Mouse (Mus musculus) midbrain, embryonic 10.5 days (tissue): ENCODE data around the gene Olfr642. TPM values are rescaled to one million over a fixed set of nuclear protein-coding genes. Genes with fewer than 3 reads are reported as not detected.

Source experiments
- DNase-seq: peaks from one replicate; pipeline ENCODE4 v3.0.0-alpha.2; 2017; ENCODE audit warnings: low spot score
- H3K27ac ChIP-seq: fragments of 300-500 bp; sonication (generic); replicated peaks from 2 replicates; pipeline ENCODE4 v1.5.1; 2016; ENCODE audit warnings: mild to moderate bottlenecking
- H3K27me3 ChIP-seq: fragments of 300-500 bp; sonication (generic); 2 replicates; pipeline ENCODE4 v1.6.1; 2016; ENCODE audit warnings: low read depth, mild to moderate bottlenecking; ENCODE audit not compliant: poor library complexity, severe bottlenecking
- H3K36me3 ChIP-seq: fragments of 300-500 bp; sonication (generic); 2 replicates; pipeline ENCODE4 v1.6.1; 2016; ENCODE audit warnings: mild to moderate bottlenecking, moderate library complexity
- H3K4me1 ChIP-seq: fragments of 300-500 bp; sonication (generic); 2 replicates; pipeline ENCODE4 v1.6.1; 2016
- H3K4me3 ChIP-seq: fragments of 300-500 bp; sonication (generic); 2 replicates; pipeline ENCODE4 v1.5.1; 2016; ENCODE audit warnings: mild to moderate bottlenecking, moderate library complexity
- H3K9me3 ChIP-seq: fragments of 300-500 bp; sonication (generic); replicated peaks from 2 replicates; pipeline ENCODE4 v1.6.1; 2016; ENCODE audit warnings: mild to moderate bottlenecking
- polyA plus RNA-seq: library from polyadenylated mRNA; unstranded; fragments of >200 nt; fragmentation: Nextera tagmentation; extraction: Ambion mirVana; gene quantifications from 2 replicates; pipeline ENCODE4 v1.2.1, GENCODE M21; 2016

Gene Olfr642
- polyA plus RNA-seq, 1 experiment from 2014 or later: not detected

- H3K4me3 ChIP-seq: no peak within 1 kb of the TSS
- DNase-seq: no peak
- H3K9me3 ChIP-seq: no peaks in the 10 kb centered on the region
- H3K4me1 ChIP-seq: no peaks in the 10 kb centered on the region
- H3K27me3 ChIP-seq: no peaks in the 10 kb centered on the region
- no peak within 1 kb of the TSS for H3K27ac ChIP-seq
- H3K36me3 ChIP-seq: no peaks in the 10 kb centered on the region
These were observed 54.0 kb downstream of the Olfr642 start, which contains the start of gene Olfr638 for GRCm38 (mm10) chr7:103998446-103998845. TSS of gene Olfr638 (plus strand) at chr7:103998746.

Other genes starting within 250 kb of the Olfr642 start
- 191 and 345 TPM in 2 replicates for gene Hbb-bt, start 238.7 kb downstream of the Olfr642 start, polyA plus RNA-seq
- gene Hbb-bs, start 224.6 kb downstream of the Olfr642 start, polyA plus RNA-seq: 74.3 and 117 TPM in 2 replicates
- 0.23 TPM in 1 of 2 replicates, not detected in the other for gene Hbb-bh2, start 212.1 kb downstream of the Olfr642 start, polyA plus RNA-seq
- 3,029 and 4,275 TPM in 2 replicates for gene Hbb-bh1, start 209.5 kb downstream of the Olfr642 start, polyA plus RNA-seq
- gene Hbb-y, start 199.4 kb downstream of the Olfr642 start, polyA plus RNA-seq: 7,838 and 8,555 TPM in 2 replicates
- not detected in 2 replicates for gene Olfr66, start 166.4 kb downstream of the Olfr642 start, polyA plus RNA-seq
- not detected in 2 replicates for gene Olfr64, start 158.2 kb downstream of the Olfr642 start, polyA plus RNA-seq
- gene Olfr65, start 149.2 kb downstream of the Olfr642 start, polyA plus RNA-seq: not detected in 2 replicates
- gene Olfr631, start 123.8 kb downstream of the Olfr642 start, polyA plus RNA-seq: not detected in 2 replicates
- not detected in 2 replicates for gene Olfr632, start 118.3 kb downstream of the Olfr642 start, polyA plus RNA-seq
- gene Olfr633, start 108.2 kb downstream of the Olfr642 start, polyA plus RNA-seq: not detected in 2 replicates
- 0.01 and 0.04 TPM in 2 replicates for gene Olfr635, start 81.5 kb downstream of the Olfr642 start, polyA plus RNA-seq
- gene Olfr638, start 53.9 kb downstream of the Olfr642 start, polyA plus RNA-seq: not detected in 2 replicates
- gene Olfr639, start 35.4 kb downstream of the Olfr642 start, polyA plus RNA-seq: not detected in 2 replicates
- not detected in 2 replicates for gene Olfr640, start 27.1 kb downstream of the Olfr642 start, polyA plus RNA-seq
- not detected in 2 replicates for gene Olfr641, start 17.2 kb downstream of the Olfr642 start, polyA plus RNA-seq
- not detected in 2 replicates for gene 4930516K23Rik, start 8.8 kb upstream of the Olfr642 start, polyA plus RNA-seq
- not detected in 2 replicates for gene Olfr644, start 19.2 kb upstream of the Olfr642 start, polyA plus RNA-seq
- not detected in 2 replicates for gene Olfr645, start 32.8 kb upstream of the Olfr642 start, polyA plus RNA-seq
- gene Olfr646, start 52.2 kb upstream of the Olfr642 start, polyA plus RNA-seq: not detected in 2 replicates
- not detected in 2 replicates for gene Ubqln5, start 77.2 kb upstream of the Olfr642 start, polyA plus RNA-seq
- gene Olfr643, start 84.7 kb upstream of the Olfr642 start, polyA plus RNA-seq: not detected in 2 replicates
- gene Ubqln3, start 90.6 kb upstream of the Olfr642 start, polyA plus RNA-seq: not detected in 2 replicates
- gene Ubqlnl, start 97.9 kb upstream of the Olfr642 start, polyA plus RNA-seq: not detected in 2 replicates
- not detected in 2 replicates for gene Olfm5, start 112.2 kb upstream of the Olfr642 start, polyA plus RNA-seq
- 0.21 and 0.29 TPM in 2 replicates for gene Olfr648, start 130.7 kb upstream of the Olfr642 start, polyA plus RNA-seq
- gene Olfr649, start 143.3 kb upstream of the Olfr642 start, polyA plus RNA-seq: not detected in 2 replicates
- gene Trim6, start 166.1 kb upstream of the Olfr642 start, polyA plus RNA-seq: 3.6 and 4.9 TPM in 2 replicates
- gene Trim34a, start 191.8 kb upstream of the Olfr642 start, polyA plus RNA-seq: 0.44 and 0.93 TPM in 2 replicates
- gene Trim5, start 235.4 kb upstream of the Olfr642 start, polyA plus RNA-seq: 0.11 TPM in 1 of 2 replicates, not detected in the other